Mouse (Mus musculus): Measurements from ENCODE around the gene Zfp59.

DNA sequence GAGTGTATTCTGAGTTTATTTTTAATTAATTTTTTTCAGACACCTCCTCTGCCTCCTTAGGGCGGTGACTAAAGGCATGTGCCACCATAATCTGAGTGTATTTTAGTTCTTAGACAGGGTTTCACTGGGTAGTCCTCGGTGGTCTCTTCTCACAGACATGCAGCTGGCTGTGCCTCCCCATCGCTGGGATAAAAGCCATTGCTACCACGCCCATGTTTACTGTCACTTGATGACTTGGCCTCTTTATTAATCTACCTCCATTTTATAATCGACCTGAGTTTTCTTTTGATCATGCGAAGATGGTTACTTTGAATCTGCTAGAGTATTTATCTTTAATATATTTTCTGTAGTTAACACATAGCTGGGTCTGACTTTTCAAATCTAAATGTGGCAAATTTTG is 511 bp upstream of the Zfp59 start:
- no peak for TF ChIP-seq CTCF (conservative IDR thresholded peaks at IDR 0.05 in 1 of 2, IDR thresholded peaks at IDR 0.05 in 1 of 2; ENCODE audit: low read depth in 2 of 2, low read length in 2 of 2)
- TF ChIP-seq E2F4 (IDR thresholded peaks at IDR 0.05; ENCODE audit: insufficient replicate concordance, low read depth, low read length), result no peak
